Mouse (Mus musculus): ENCODE data around the gene Vasn. TPM values are rescaled to one million over a fixed set of nuclear protein-coding genes. Genes with fewer than 3 reads are reported as not detected.
A peak's percentile ranks its signal among the peaks of the same experiment; 100 is the strongest.

Gene Vasn
- polyA plus RNA-seq, 1 experiment from 2014 or later, result 2.1 TPM

- H3K9me3 ChIP-seq (replicated peaks; ENCODE audit: control insufficient read depth, low read length), result no peaks in the 10 kb centered on the region
- peaks cover 30% of the 10 kb centered on the region for H3K4me1 ChIP-seq (ENCODE audit: control insufficient read depth, insufficient read depth, low read length)
- H3K4me2 ChIP-seq (ENCODE audit: low read length), result no peak overlapping the region
- H3K27ac ChIP-seq (ENCODE audit: low read depth, low read length), result 0 out of 2 replicates have a peak overlapping the region, but pooled peaks have one; percentile 33
- no peak overlapping the region for H3K4me3 ChIP-seq (ENCODE audit: low read depth, low read length)
- H3K27me3 ChIP-seq (replicated peaks; ENCODE audit: control insufficient read depth, insufficient read depth, low read length), result no peaks in the 10 kb centered on the region
- ATAC-seq (no peak), DNase-seq (ENCODE audit: low spot score) (no peak)
- WGBS, result 92% methylated on average over 6 of the region's 6 CpGs
- H3K36me3 ChIP-seq (ENCODE audit: control insufficient read depth, insufficient read depth, low read length), result no peaks in the 10 kb centered on the region
- no peak overlapping the region for H3K9ac ChIP-seq (ENCODE audit: low read length)
These were observed 3.2 kb downstream of the Vasn start for GRCm38 (mm10) chr16:4642937-4643336.

GRCm38 (mm10) chr16:4643670-4644419 lies 4.1 kb downstream of the Vasn start:
- Histone ChIP-seq H3K4me1 (ENCODE audit: control insufficient read depth, insufficient read depth, low read length) (peaks cover 30% of the 10 kb centered on the region), H3K9ac (ENCODE audit: low read length) (no peak overlapping the region), H3K4me3 (ENCODE audit: low read depth, low read length) (no peak overlapping the region), H3K27ac (ENCODE audit: low read depth, low read length) (no peak overlapping the region), H3K4me2 (ENCODE audit: low read length) (no peak overlapping the region), H3K36me3 (ENCODE audit: control insufficient read depth, insufficient read depth, low read length) (peaks cover 3% of the 10 kb centered on the region; the same call in 1 of the 2 replicates), H3K27me3 (replicated peaks; ENCODE audit: control insufficient read depth, insufficient read depth, low read length) (no peaks in the 10 kb centered on the region), H3K9me3 (replicated peaks; ENCODE audit: control insufficient read depth, low read length) (no peaks in the 10 kb centered on the region)
- DNase-seq (ENCODE audit: low spot score), result peak; percentile 76
- peak; percentile 72 for ATAC-seq
- WGBS, result 54% methylated on average over 11 of the region's 11 CpGs

GRCm38 (mm10) chr16:4645867-4646266 lies 6.1 kb downstream of the Vasn start:
- Histone ChIP-seq H3K4me2 (ENCODE audit: low read length) (no peak overlapping the region), H3K27me3 (replicated peaks; ENCODE audit: control insufficient read depth, insufficient read depth, low read length) (no peaks in the 10 kb centered on the region), H3K9me3 (replicated peaks; ENCODE audit: control insufficient read depth, low read length) (no peaks in the 10 kb centered on the region), H3K4me1 (ENCODE audit: control insufficient read depth, insufficient read depth, low read length) (peaks cover 23% of the 10 kb centered on the region), H3K27ac (ENCODE audit: low read depth, low read length) (no peak overlapping the region), H3K36me3 (ENCODE audit: control insufficient read depth, insufficient read depth, low read length) (peaks cover 8% of the 10 kb centered on the region; the same call in 1 of the 2 replicates), H3K9ac (ENCODE audit: low read length) (no peak overlapping the region), H3K4me3 (ENCODE audit: low read depth, low read length) (no peak overlapping the region)
- WGBS, result 77% methylated on average over 4 of the region's 4 CpGs
- ATAC-seq (no peak), DNase-seq (ENCODE audit: low spot score) (no peak)

- DNase-seq (ENCODE audit: low spot score) (no peak), ATAC-seq (no peak)
- peaks cover 23% of the 10 kb centered on the region for H3K4me1 ChIP-seq (ENCODE audit: control insufficient read depth, insufficient read depth, low read length)
- H3K9ac ChIP-seq (ENCODE audit: low read length), result no peak overlapping the region
- no peaks in the 10 kb centered on the region for H3K27me3 ChIP-seq (replicated peaks; ENCODE audit: control insufficient read depth, insufficient read depth, low read length)
- no peaks in the 10 kb centered on the region for H3K9me3 ChIP-seq (replicated peaks; ENCODE audit: control insufficient read depth, low read length)
- H3K4me3 ChIP-seq (ENCODE audit: low read depth, low read length), result no peak overlapping the region
- H3K36me3 ChIP-seq (ENCODE audit: control insufficient read depth, insufficient read depth, low read length), result peaks cover 11% of the 10 kb centered on the region; the same call in 1 of the 2 replicates
- H3K4me2 ChIP-seq (ENCODE audit: low read length), result no peak overlapping the region
- H3K27ac ChIP-seq (ENCODE audit: low read depth, low read length), result no peak overlapping the region
- WGBS, result 77% methylated on average over 4 of the region's 4 CpGs
These were observed 7.1 kb downstream of the Vasn start for GRCm38 (mm10) chr16:4646831-4647230.

- Histone ChIP-seq H3K4me2 (ENCODE audit: low read length) (no peak overlapping the region), H3K27ac (ENCODE audit: low read depth, low read length) (no peak overlapping the region), H3K27me3 (replicated peaks; ENCODE audit: control insufficient read depth, insufficient read depth, low read length) (no peaks in the 10 kb centered on the region), H3K4me3 (ENCODE audit: low read depth, low read length) (no peak overlapping the region), H3K9ac (ENCODE audit: low read length) (no peak overlapping the region), H3K4me1 (ENCODE audit: control insufficient read depth, insufficient read depth, low read length) (peaks cover 16% of the 10 kb centered on the region), H3K36me3 (ENCODE audit: control insufficient read depth, insufficient read depth, low read length) (peaks cover 12% of the 10 kb centered on the region; the same call in 1 of the 2 replicates), H3K9me3 (replicated peaks; ENCODE audit: control insufficient read depth, low read length) (no peaks in the 10 kb centered on the region)
- ATAC-seq, result no peak
- DNase-seq (ENCODE audit: low spot score), result no peak
- WGBS, result 81% methylated on average over 13 of the region's 13 CpGs
These were observed 8.0 kb downstream of the Vasn start for GRCm38 (mm10) chr16:4647651-4648141.

- DNase-seq (ENCODE audit: low spot score), result no peak
- no peak for ATAC-seq
- no peaks in the 10 kb centered on the region for H3K27me3 ChIP-seq (replicated peaks; ENCODE audit: control insufficient read depth, insufficient read depth, low read length)
- H3K4me3 ChIP-seq (ENCODE audit: low read depth, low read length), result no peak overlapping the region
- WGBS, result 88% methylated on average over 28 of the region's 28 CpGs
- no peak overlapping the region for H3K27ac ChIP-seq (ENCODE audit: low read depth, low read length)
- no peaks in the 10 kb centered on the region for H3K9me3 ChIP-seq (replicated peaks; ENCODE audit: control insufficient read depth, low read length)
- no peak overlapping the region for H3K4me2 ChIP-seq (ENCODE audit: low read length)
- peaks cover 8% of the 10 kb centered on the region for H3K4me1 ChIP-seq (ENCODE audit: control insufficient read depth, insufficient read depth, low read length)
- H3K9ac ChIP-seq (ENCODE audit: low read length), result no peak overlapping the region
- H3K36me3 ChIP-seq (ENCODE audit: control insufficient read depth, insufficient read depth, low read length), result peaks cover 15% of the 10 kb centered on the region; the same call in 1 of the 2 replicates
These were observed 8.8 kb downstream of the Vasn start for GRCm38 (mm10) chr16:4648416-4649023.

GRCm38 (mm10) chr16:4649211-4649610 lies 9.5 kb downstream of the Vasn start:
- H3K4me1 ChIP-seq (ENCODE audit: control insufficient read depth, insufficient read depth, low read length), result peaks cover 2% of the 10 kb centered on the region
- no peak for DNase-seq (ENCODE audit: low spot score)
- 87% methylated on average over 5 of the region's 5 CpGs for WGBS
- H3K9me3 ChIP-seq (replicated peaks; ENCODE audit: control insufficient read depth, low read length), result no peaks in the 10 kb centered on the region
- H3K4me3 ChIP-seq (ENCODE audit: low read depth, low read length), result no peak overlapping the region
- no peaks in the 10 kb centered on the region for H3K27me3 ChIP-seq (replicated peaks; ENCODE audit: control insufficient read depth, insufficient read depth, low read length)
- H3K36me3 ChIP-seq (ENCODE audit: control insufficient read depth, insufficient read depth, low read length), result peaks cover 15% of the 10 kb centered on the region; the same call in 1 of the 2 replicates
- no peak for ATAC-seq
- no peak overlapping the region for H3K9ac ChIP-seq (ENCODE audit: low read length)
- H3K27ac ChIP-seq (ENCODE audit: low read depth, low read length), result no peak overlapping the region
- no peak overlapping the region for H3K4me2 ChIP-seq (ENCODE audit: low read length)

GRCm38 (mm10) chr16:4649692-4650091 lies 10.0 kb downstream of the Vasn start:
- no peak overlapping the region for H3K9ac ChIP-seq (ENCODE audit: low read length)
- H3K4me1 ChIP-seq (ENCODE audit: control insufficient read depth, insufficient read depth, low read length), result no peaks in the 10 kb centered on the region
- no peaks in the 10 kb centered on the region for H3K9me3 ChIP-seq (replicated peaks; ENCODE audit: control insufficient read depth, low read length)
- H3K27me3 ChIP-seq (replicated peaks; ENCODE audit: control insufficient read depth, insufficient read depth, low read length), result no peaks in the 10 kb centered on the region
- ATAC-seq (no peak), DNase-seq (ENCODE audit: low spot score) (no peak)
- no peak overlapping the region for H3K27ac ChIP-seq (ENCODE audit: low read depth, low read length)
- H3K4me2 ChIP-seq (ENCODE audit: low read length), result no peak overlapping the region
- WGBS, result 92% methylated on average over 11 of the region's 11 CpGs
- H3K36me3 ChIP-seq (ENCODE audit: control insufficient read depth, insufficient read depth, low read length), result peaks cover 15% of the 10 kb centered on the region; the same call in 1 of the 2 replicates
- no peak overlapping the region for H3K4me3 ChIP-seq (ENCODE audit: low read depth, low read length)

- Histone ChIP-seq H3K36me3 (ENCODE audit: control insufficient read depth, insufficient read depth, low read length) (peaks cover 16% of the 10 kb centered on the region), H3K4me3 (ENCODE audit: low read depth, low read length) (no peak overlapping the region), H3K4me2 (ENCODE audit: low read length) (no peak overlapping the region), H3K9me3 (replicated peaks; ENCODE audit: control insufficient read depth, low read length) (no peaks in the 10 kb centered on the region), H3K9ac (ENCODE audit: low read length) (no peak overlapping the region), H3K4me1 (ENCODE audit: control insufficient read depth, insufficient read depth, low read length) (no peaks in the 10 kb centered on the region), H3K27me3 (replicated peaks; ENCODE audit: control insufficient read depth, insufficient read depth, low read length) (no peaks in the 10 kb centered on the region), H3K27ac (ENCODE audit: low read depth, low read length) (no peak overlapping the region)
- ATAC-seq, result no peak
- DNase-seq (ENCODE audit: low spot score), result no peak
- 88% methylated on average over 3 of the region's 3 CpGs for WGBS
These were observed 10.4 kb downstream of the Vasn start for GRCm38 (mm10) chr16:4650161-4650560.

All from forebrain, embryonic 14.5 days (tissue).